ENCODE assay signal across 8 mouse cellular contexts in genomic region chr5:34368551-34369290, GRCm38 (mm10). TPM values are rescaled to one million over a fixed set of nuclear protein-coding genes. Genes with fewer than 3 reads are reported as not detected.
DNase-seq lines count a peak whose midpoint lies in the region; ATAC-seq and TF ChIP-seq lines count a peak whose summit lies in the region.

No protein-coding gene starts in this region.

- no peaks in the 10 kb centered on the region for H3K36me3 ChIP-seq in spleen, adult 2 months (ENCODE audit: control insufficient read depth, insufficient read depth, low read length)
- H3K36me3 ChIP-seq in liver, embryonic 12.5 days: peaks cover 14% of the 10 kb centered on the region
- no peaks in the 10 kb centered on the region for H3K36me3 ChIP-seq in stomach, embryonic 16.5 days (ENCODE audit: control insufficient read depth, insufficient read depth, low read length)

- no peaks in the 10 kb centered on the region for H3K27me3 ChIP-seq in spleen, adult 2 months (ENCODE audit: control insufficient read depth, insufficient read depth, low read length)
- H3K27me3 ChIP-seq in liver, embryonic 12.5 days (replicated peaks): no peaks in the 10 kb centered on the region
- H3K27me3 ChIP-seq in stomach, embryonic 16.5 days (ENCODE audit: control insufficient read depth, insufficient read depth, low read length): no peaks in the 10 kb centered on the region

- H3K9me3 ChIP-seq in liver, embryonic 12.5 days (replicated peaks): no peaks in the 10 kb centered on the region
- no peaks in the 10 kb centered on the region for H3K9me3 ChIP-seq in stomach, embryonic 16.5 days (replicated peaks; ENCODE audit: control insufficient read depth, low read length)

- no peak for ATAC-seq in liver, embryonic 12.5 days
- ATAC-seq in stomach, embryonic 16.5 days (ENCODE audit: insufficient read depth, low FRiP score): no peak

- peak overlapping the region; percentile 86; the same call in 1 of the 2 replicates for H3K4me3 ChIP-seq in spleen, adult 2 months (ENCODE audit: extremely low read depth, insufficient read depth, insufficient read length)
- peak overlapping the region; percentile 92 for H3K4me3 ChIP-seq in liver, embryonic 12.5 days
- H3K4me3 ChIP-seq in stomach, embryonic 16.5 days (replicated peaks; ENCODE audit: low read length): peak overlapping the region; percentile 92

- no peak for TF ChIP-seq CTCF in spleen, adult 2 months (IDR thresholded peaks at IDR 0.05; ENCODE audit: extremely low read depth, insufficient read depth, insufficient read length, insufficient replicate concordance)

- peak; percentile 7 for DNase-seq in adrenal gland, adult 8-10 months
- no peak for DNase-seq in adrenal gland, postnatal 25 days
- DNase-seq in spleen, adult 2 months (ENCODE audit: low read depth in 1 of 2, low spot score in 2 of 2): no peak
- no peak for DNase-seq in spleen, postnatal 14 days (ENCODE audit: low spot score in 2 of 2)
- DNase-seq in gastrocnemius, postnatal 14 days: no peak
- no peak for DNase-seq in layer of hippocampus, postnatal 14 days (ENCODE audit: low spot score in 2 of 2)

- no peaks in the 10 kb centered on the region for H3K4me1 ChIP-seq in spleen, adult 2 months (ENCODE audit: control insufficient read depth, insufficient read depth, insufficient read length)
- H3K4me1 ChIP-seq in liver, embryonic 12.5 days: peaks cover 39% of the 10 kb centered on the region
- peaks cover 11% of the 10 kb centered on the region for H3K4me1 ChIP-seq in stomach, embryonic 16.5 days (ENCODE audit: control insufficient read depth, insufficient read depth, low read length)

- peak overlapping the region; percentile 90 for H3K9ac ChIP-seq in liver, embryonic 12.5 days
- H3K9ac ChIP-seq in stomach, embryonic 16.5 days (ENCODE audit: low read length): peak overlapping the region; percentile 80

- intact Hi-C loops in gastrocnemius, postnatal 14 days (cut with DNase I; ENCODE audit: low total_unique reads): no loop called here

- TF ChIP-seq POLR2A in spleen, adult 2 months (IDR thresholded peaks at IDR 0.05; ENCODE audit: low read depth, low read length): no peak

- H3K4me2 ChIP-seq in liver, embryonic 12.5 days: peak overlapping the region; percentile 96
- H3K4me2 ChIP-seq in stomach, embryonic 16.5 days (ENCODE audit: low read depth, low read length): peak overlapping the region; percentile 52

- H3K27ac ChIP-seq in spleen, adult 2 months (ENCODE audit: insufficient read depth, low read length): peak overlapping the region; percentile 76
- peak overlapping the region; percentile 79 for H3K27ac ChIP-seq in liver, embryonic 12.5 days
- H3K27ac ChIP-seq in stomach, embryonic 16.5 days (ENCODE audit: low read length): peak overlapping the region; percentile 42

- WGBS in spleen, adult 2 months: 84% methylated on average over 7 of the region's 7 CpGs
- WGBS in liver, embryonic 12.5 days (ENCODE audit: insufficient replicate concordance): 66% methylated on average over 7 of the region's 7 CpGs
- WGBS in stomach, embryonic 16.5 days: 66% methylated on average over 7 of the region's 7 CpGs

RNA-seq across cellular contexts. Expression of gene Fam193a, which starts 1.0 kb away (rescaled TPM):
- 10 to 100 TPM; 27.0 to 45.0 (median 33.4) TPM for total RNA-seq in adrenal gland, adult 8-10 months (2022)
- 38.0 and 38.3 TPM in 2 replicates for total RNA-seq in adrenal gland, postnatal 25 days (2021)
- polyA plus RNA-seq in spleen, adult 2 months (2012; rRNA removed): 28.0 and 37.6 TPM in 2 replicates
- 4.9 and 5.1 TPM in 2 replicates for polyA plus RNA-seq in liver, embryonic 12.5 days (2016; fragmentation: Nextera tagmentation; extraction: Ambion mirVana)
- 8.7 and 9.2 TPM in 2 replicates for polyA plus RNA-seq in stomach, embryonic 16.5 days (2015; fragmentation: Nextera tagmentation; extraction: Ambion mirVana)
- total RNA-seq in gastrocnemius, postnatal 14 days (2021): 10 to 100 TPM; 14.0 to 16.3 TPM
- 10 to 100 TPM; 40.5 to 41.7 TPM for total RNA-seq in layer of hippocampus, postnatal 14 days (2021)

RNA-seq across cellular contexts. Expression of gene Rnf4, which starts 32.6 kb away (rescaled TPM):
- total RNA-seq in adrenal gland, adult 8-10 months (2022): 100 to 1,000 TPM in 1 of 4 experiments, 10 to 100 TPM in 3; 87.2 to 105 (median 94.0) TPM
- 92.9 and 94.1 TPM in 2 replicates for total RNA-seq in adrenal gland, postnatal 25 days (2021)
- 37.8 and 38.4 TPM in 2 replicates for polyA plus RNA-seq in spleen, adult 2 months (2012; rRNA removed)
- polyA plus RNA-seq in liver, embryonic 12.5 days (2016; fragmentation: Nextera tagmentation; extraction: Ambion mirVana): 111 TPM in 2 replicates
- polyA plus RNA-seq in stomach, embryonic 16.5 days (2015; fragmentation: Nextera tagmentation; extraction: Ambion mirVana): 151 and 164 TPM in 2 replicates
- total RNA-seq in gastrocnemius, postnatal 14 days (2021): 10 to 100 TPM; 22.4 to 27.4 TPM
- total RNA-seq in layer of hippocampus, postnatal 14 days (2021): 10 to 100 TPM; 77.1 to 81.4 TPM
